ENCODE assay signal across 9 mouse cellular contexts in the genomic region with DNA sequence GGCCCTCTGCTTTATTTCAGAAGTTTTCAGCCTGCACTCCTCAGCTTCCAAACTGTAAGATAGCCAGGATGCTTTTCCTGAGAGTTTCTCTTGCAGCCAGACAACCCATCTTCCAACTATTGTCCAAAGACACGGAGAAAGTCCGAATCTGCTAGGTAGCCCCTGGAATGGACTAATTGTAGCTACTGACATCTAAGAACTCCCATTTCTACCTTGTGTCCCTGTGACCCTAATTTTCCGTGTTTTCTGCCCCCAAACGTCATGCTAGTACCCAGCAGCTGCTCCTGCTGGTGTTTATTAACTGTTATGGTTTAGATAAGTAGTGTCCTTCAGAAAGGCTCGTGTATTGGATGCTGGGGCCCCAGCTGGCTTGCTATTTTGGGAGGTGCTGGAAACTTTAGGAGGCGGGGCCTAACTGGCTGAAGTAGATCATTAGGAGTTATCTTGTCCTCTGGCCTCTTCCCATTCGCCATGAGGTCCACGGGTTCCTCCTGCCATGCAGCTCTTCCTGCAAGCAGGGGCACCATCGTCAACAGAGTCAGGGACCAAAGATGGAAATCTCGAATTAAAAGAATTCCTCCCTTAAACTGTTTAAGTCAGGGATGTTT. TPM values are rescaled to one million over a fixed set of nuclear protein-coding genes. Genes with fewer than 3 reads are reported as not detected.
DNase-seq lines count a peak whose midpoint lies in the region; ATAC-seq and TF ChIP-seq lines count a peak whose summit lies in the region.
"Had no signal": no experiment of that assay in that cellular context is flagged by ENCODE, and none has a peak within 500 bp of the region (broad histone marks: within the 10 kb centered on the region; RNA-seq: fewer than 3 reads in every experiment).

No protein-coding gene starts in this region.

- H3K4me3 ChIP-seq in hindbrain, embryonic 13.5 days = no peak overlapping the region
- H3K4me3 ChIP-seq in hindbrain, embryonic 11.5 days (ENCODE audit: low read depth, low read length) = no peak overlapping the region
- peak overlapping the region in 1 of 3 experiments; percentile 19 for H3K4me3 ChIP-seq in CH12.LX (replicated peaks in 1 of 3; ENCODE audit: low read depth in 2 of 3, low read length in 2 of 3, poor library complexity in 1 of 3)
- peak overlapping the region; percentile 25 for H3K4me3 ChIP-seq in liver, embryonic 13.5 days (replicated peaks)
- H3K4me3 ChIP-seq in forebrain, embryonic 14.5 days (ENCODE audit: low read depth, low read length) = no peak overlapping the region

- peaks cover 36% of the 10 kb centered on the region for H3K4me1 ChIP-seq in hindbrain, embryonic 13.5 days (replicated peaks)
- H3K4me1 ChIP-seq in hindbrain, embryonic 11.5 days (replicated peaks; ENCODE audit: control insufficient read depth, insufficient read depth, low read length) = peaks cover 6% of the 10 kb centered on the region
- peaks cover 7 to 45% of the 10 kb centered on the region in 2 experiments for H3K4me1 ChIP-seq in CH12.LX (ENCODE audit: control insufficient read depth in 1 of 2, insufficient read depth in 2 of 2)
- H3K4me1 ChIP-seq in liver, embryonic 13.5 days (replicated peaks) = peaks cover 63% of the 10 kb centered on the region
- peaks cover 8% of the 10 kb centered on the region for H3K4me1 ChIP-seq in forebrain, embryonic 14.5 days (ENCODE audit: control insufficient read depth, insufficient read depth, low read length)

- dilution Hi-C loops in CH12.LX (cut with MboI; ENCODE audit: extremely low pct_ligation_motif_present, extremely low pct_unique_long_range_greater_than_20kb, low sequenced_read_pairs) = no loop called here

- TF ChIP-seq CTCF in CH12.LX (conservative IDR thresholded peaks at IDR 0.05 in 1 of 2, IDR thresholded peaks at IDR 0.05 in 1 of 2; ENCODE audit: low read depth in 2 of 2, low read length in 2 of 2) = no peak

- ATAC-seq in hindbrain, embryonic 13.5 days (ENCODE audit: low FRiP score) = no peak
- ATAC-seq in hindbrain, embryonic 11.5 days (ENCODE audit: low FRiP score) = no peak
- peak; percentile 70 for ATAC-seq in erythroblast, adult 5-6 weeks (replicated peaks; ENCODE audit: low FRiP score, poor library complexity, severe bottlenecking)
- peak; percentile 76 for ATAC-seq in liver, embryonic 13.5 days (ENCODE audit: low read depth)
- ATAC-seq in forebrain, embryonic 14.5 days = no peak

- H3K4me2 ChIP-seq in hindbrain, embryonic 13.5 days = no peak overlapping the region
- H3K4me2 ChIP-seq in hindbrain, embryonic 11.5 days (replicated peaks; ENCODE audit: low read depth, low read length) = no peak overlapping the region
- H3K4me2 ChIP-seq in CH12.LX (ENCODE audit: insufficient read depth, low read depth, poor library complexity, severe bottlenecking) = peak overlapping the region; percentile 94
- peak overlapping the region; percentile 91 for H3K4me2 ChIP-seq in liver, embryonic 13.5 days
- no peak overlapping the region for H3K4me2 ChIP-seq in forebrain, embryonic 14.5 days (ENCODE audit: low read length)

- H3K27me3 ChIP-seq in hindbrain, embryonic 13.5 days = no peaks in the 10 kb centered on the region
- H3K27me3 ChIP-seq in hindbrain, embryonic 11.5 days (ENCODE audit: control insufficient read depth, insufficient read depth, low read length) = no peaks in the 10 kb centered on the region
- no peaks in the 10 kb centered on the region for H3K27me3 ChIP-seq in CH12.LX (replicated peaks)
- no peaks in the 10 kb centered on the region for H3K27me3 ChIP-seq in liver, embryonic 13.5 days
- H3K27me3 ChIP-seq in forebrain, embryonic 14.5 days (replicated peaks; ENCODE audit: control insufficient read depth, insufficient read depth, low read length) = no peaks in the 10 kb centered on the region

- TF ChIP-seq POLR2A in CH12.LX (IDR thresholded peaks at IDR 0.05; ENCODE audit: low read depth, low read length) = no peak

- 64% methylated on average over 10 of the region's 10 CpGs for WGBS in hindbrain, embryonic 13.5 days
- 63% methylated on average over 10 of the region's 10 CpGs for WGBS in hindbrain, embryonic 11.5 days
- WGBS in liver, embryonic 13.5 days (ENCODE audit: insufficient replicate concordance) = 15% methylated on average over 10 of the region's 10 CpGs
- 72% methylated on average over 10 of the region's 10 CpGs for WGBS in forebrain, embryonic 14.5 days

- DNase-seq in hindbrain, embryonic 11.5 days (ENCODE audit: low spot score) = no peak
- DNase-seq in CH12.LX (ENCODE audit: extremely low read depth) = peak; percentile 61
- peak; percentile 84 for DNase-seq in liver, embryonic 13.5 days
- no peak for DNase-seq in right cerebral cortex, postnatal 14 days
- DNase-seq in B cell, adult 2 months = no peak
- no peak for DNase-seq in forebrain, embryonic 14.5 days (ENCODE audit: low spot score)
- DNase-seq: thymus, postnatal 4 days had no signal

- TF ChIP-seq EP300 in CH12.LX (IDR thresholded peaks at IDR 0.05; ENCODE audit: low read length) = no peak

- no peak overlapping the region for H3K9ac ChIP-seq in hindbrain, embryonic 13.5 days
- H3K9ac ChIP-seq in hindbrain, embryonic 11.5 days (ENCODE audit: low read depth, low read length) = no peak overlapping the region
- H3K9ac ChIP-seq in CH12.LX (ENCODE audit: insufficient read depth, low read depth) = peak overlapping the region; percentile 55
- H3K9ac ChIP-seq in liver, embryonic 13.5 days = peak overlapping the region; percentile 63
- H3K9ac ChIP-seq in forebrain, embryonic 14.5 days (ENCODE audit: low read length) = no peak overlapping the region

- peaks cover 3% of the 10 kb centered on the region; the same call in 1 of the 2 replicates for H3K36me3 ChIP-seq in hindbrain, embryonic 13.5 days
- no peaks in the 10 kb centered on the region for H3K36me3 ChIP-seq in hindbrain, embryonic 11.5 days (ENCODE audit: control insufficient read depth, insufficient read depth, low read length)
- peaks cover 6 to 11% of the 10 kb centered on the region in 2 experiments for H3K36me3 ChIP-seq in CH12.LX (replicated peaks in 1 of 2; ENCODE audit: control insufficient read depth in 1 of 2, insufficient read depth in 1 of 2, low read length in 1 of 2)
- H3K36me3 ChIP-seq in liver, embryonic 13.5 days = peaks cover 13% of the 10 kb centered on the region
- H3K36me3 ChIP-seq in forebrain, embryonic 14.5 days (ENCODE audit: control insufficient read depth, insufficient read depth, low read length) = no peaks in the 10 kb centered on the region

- in situ Hi-C loops in CH12.LX (cut with MboI; ENCODE audit: low pct_ligation_motif_present, low pct_unique_long_range_greater_than_20kb, low sequenced_read_pairs) = no loop called here

- TF ChIP-seq RAD21 in CH12.LX (IDR thresholded peaks at IDR 0.05; ENCODE audit: low read depth, low read length) = no peak

- H3K27ac ChIP-seq in hindbrain, embryonic 13.5 days = peak overlapping the region; percentile 44; the same call in 1 of the 2 replicates
- H3K27ac ChIP-seq in hindbrain, embryonic 11.5 days (ENCODE audit: low read depth, low read length) = no peak overlapping the region
- H3K27ac ChIP-seq in CH12.LX (ENCODE audit: insufficient read depth, low read depth) = peak overlapping the region; percentile 62; the same call in 1 of the 2 replicates
- peak overlapping the region; percentile 95 for H3K27ac ChIP-seq in liver, embryonic 13.5 days
- no peak overlapping the region for H3K27ac ChIP-seq in forebrain, embryonic 14.5 days (ENCODE audit: low read depth, low read length)

- no peaks in the 10 kb centered on the region; the same call in 1 of the 2 replicates for H3K79me2 ChIP-seq in CH12.LX (replicated peaks; ENCODE audit: control insufficient read depth, extremely low read depth, insufficient read depth, poor library complexity, severe bottlenecking)

- H3K9me3 ChIP-seq in hindbrain, embryonic 13.5 days = no peaks in the 10 kb centered on the region
- H3K9me3 ChIP-seq in hindbrain, embryonic 11.5 days (ENCODE audit: control insufficient read depth, low read length) = no peaks in the 10 kb centered on the region
- H3K9me3 ChIP-seq in CH12.LX (replicated peaks; ENCODE audit: low read length) = peaks cover 7% of the 10 kb centered on the region
- no peaks in the 10 kb centered on the region for H3K9me3 ChIP-seq in liver, embryonic 13.5 days (replicated peaks)
- no peaks in the 10 kb centered on the region for H3K9me3 ChIP-seq in forebrain, embryonic 14.5 days (replicated peaks; ENCODE audit: control insufficient read depth, low read length)

TF ChIP-seq in CH12.LX, 34 proteins besides CTCF, POLR2A, EP300 and RAD21 (continues in another document):
- no peak for TF ChIP-seq ZNF384 (IDR thresholded peaks at IDR 0.05; ENCODE audit: low read depth, low read length)
- TF ChIP-seq MEF2A (IDR thresholded peaks at IDR 0.05; ENCODE audit: borderline replicate concordance, low read depth, low read length) = peak; percentile 94
- TF ChIP-seq JUN (IDR thresholded peaks at IDR 0.05; ENCODE audit: insufficient read depth, low read depth, low read length) = no peak
- TF ChIP-seq MAZ (IDR thresholded peaks at IDR 0.05; ENCODE audit: low read depth, low read length) = no peak
- TF ChIP-seq ZKSCAN1 (IDR thresholded peaks at IDR 0.05; ENCODE audit: borderline replicate concordance, low read depth, low read length) = no peak
- no peak for TF ChIP-seq TBP (conservative IDR thresholded peaks at IDR 0.05; ENCODE audit: low read depth, low read length)
- no peak for TF ChIP-seq USF2 (conservative IDR thresholded peaks at IDR 0.05; ENCODE audit: low read depth, low read length)
- TF ChIP-seq USF1 (IDR thresholded peaks at IDR 0.05; ENCODE audit: low read depth, low read length) = no peak
- TF ChIP-seq IRF4 (IDR thresholded peaks at IDR 0.05; ENCODE audit: low read depth, low read length) = 0 out of 2 replicates have a peak, but pooled peaks have one; percentile 19
- TF ChIP-seq PAX5 (IDR thresholded peaks at IDR 0.05; ENCODE audit: low read length) = no peak
- no peak for TF ChIP-seq UBTF (IDR thresholded peaks at IDR 0.05; ENCODE audit: low read depth, low read length)
- no peak for TF ChIP-seq MAX (IDR thresholded peaks at IDR 0.05; ENCODE audit: low read length)
- TF ChIP-seq SIN3A (IDR thresholded peaks at IDR 0.05; ENCODE audit: low read length) = peak; percentile 55; the same call in 1 of the 2 replicates
- TF ChIP-seq TCF12 (IDR thresholded peaks at IDR 0.05; ENCODE audit: low read depth, low read length) = peak; percentile 47; the same call in 1 of the 2 replicates

RNA-seq across cellular contexts. Expression of gene Mical3, which starts 19.2 kb away (rescaled TPM):
- 33.8 and 34.5 TPM in 2 replicates for polyA plus RNA-seq in hindbrain, embryonic 13.5 days (2015; fragmentation: Nextera tagmentation; extraction: Ambion mirVana)
- 17.1 and 27.4 TPM in 2 replicates for polyA plus RNA-seq in hindbrain, embryonic 11.5 days (2014; fragmentation: Nextera tagmentation; extraction: Ambion mirVana)
- 22.1 and 26.8 TPM in 2 replicates for total RNA-seq in CH12.LX (2012; rRNA removed)
- 7.9 and 10.2 TPM in 2 replicates for total RNA-seq in CH12.LX (2014; rRNA removed)
- 56.3 and 61.3 TPM in 2 replicates for polyA plus RNA-seq in CH12.LX (2012; ENCODE audit: insufficient read length, low read depth)
- 99.0 and 127 TPM in 2 replicates for total RNA-seq in erythroblast, adult 5-6 weeks (2015; ENCODE audit: low replicate concordance)
- total RNA-seq in erythroblast, adult 5-6 weeks (2017; ENCODE audit: low replicate concordance) = 133 and 258 TPM in 2 replicates
- 9.9 and 10.7 TPM in 2 replicates for polyA plus RNA-seq in liver, embryonic 13.5 days (2015; fragmentation: Nextera tagmentation; extraction: Ambion mirVana)
- polyA plus RNA-seq in forebrain, embryonic 14.5 days (2014; fragmentation: Nextera tagmentation; extraction: Ambion mirVana) = 19.4 and 34.0 TPM in 2 replicates

Comparison
In these comparisons a context has a peak if more than half of its experiments do, and no peak if none do; other contexts are left out.
1. H3K27ac ChIP-seq: peak in hindbrain, embryonic 13.5 days (single experiment), CH12.LX (single experiment) and liver, embryonic 13.5 days (single experiment); none in hindbrain, embryonic 11.5 days (single experiment) and forebrain, embryonic 14.5 days (single experiment).
2. ATAC-seq: peak in erythroblast, adult 5-6 weeks (single experiment) and liver, embryonic 13.5 days (single experiment); none in hindbrain, embryonic 13.5 days (single experiment), hindbrain, embryonic 11.5 days (single experiment) and forebrain, embryonic 14.5 days (single experiment).
3. H3K4me2 ChIP-seq: peak in CH12.LX (single experiment) and liver, embryonic 13.5 days (single experiment); none in hindbrain, embryonic 13.5 days (single experiment), hindbrain, embryonic 11.5 days (single experiment) and forebrain, embryonic 14.5 days (single experiment).
4. H3K9ac ChIP-seq: peak in CH12.LX (single experiment) and liver, embryonic 13.5 days (single experiment); none in hindbrain, embryonic 13.5 days (single experiment), hindbrain, embryonic 11.5 days (single experiment) and forebrain, embryonic 14.5 days (single experiment).
5. DNase-seq: peak in CH12.LX (single experiment) and liver, embryonic 13.5 days (single experiment); none in hindbrain, embryonic 11.5 days (single experiment), right cerebral cortex, postnatal 14 days (single experiment), B cell, adult 2 months (0 of 2) and forebrain, embryonic 14.5 days (single experiment).